Mouse (Mus musculus): ENCODE measurements at regions not wholly inside any gene's neighbourhood (a gene's known extent, or its start where the extent isn't known, plus 50 kb on each side); places are given as distances from the start of the nearest gene placed in this dataset.

GRCm38 (mm10) chr9:67632521-67633025, 73.1 kb upstream of the Tln2 start:
- H3K4me2 ChIP-seq: peak overlapping the region; percentile 65
- no peaks in the 10 kb centered on the region for H3K9me3 ChIP-seq (replicated peaks)
- H3K36me3 ChIP-seq (replicated peaks): no peaks in the 10 kb centered on the region
- 1% methylated on average over 40 of the region's 40 CpGs for WGBS (ENCODE audit: insufficient replicate concordance)
- H3K9ac ChIP-seq: no peak overlapping the region
- H3K27ac ChIP-seq (replicated peaks): no peak overlapping the region
- peak; percentile 27; the same call in 1 of the 2 replicates for ATAC-seq (ENCODE audit: insufficient read depth)
- peak overlapping the region; percentile 63 for H3K4me3 ChIP-seq (replicated peaks)
- 0 out of 2 replicates have a peak, but pooled peaks cover 13% of the 10 kb centered on the region for H3K4me1 ChIP-seq (replicated peaks)
- peaks cover 55% of the 10 kb centered on the region for H3K27me3 ChIP-seq

DNA sequence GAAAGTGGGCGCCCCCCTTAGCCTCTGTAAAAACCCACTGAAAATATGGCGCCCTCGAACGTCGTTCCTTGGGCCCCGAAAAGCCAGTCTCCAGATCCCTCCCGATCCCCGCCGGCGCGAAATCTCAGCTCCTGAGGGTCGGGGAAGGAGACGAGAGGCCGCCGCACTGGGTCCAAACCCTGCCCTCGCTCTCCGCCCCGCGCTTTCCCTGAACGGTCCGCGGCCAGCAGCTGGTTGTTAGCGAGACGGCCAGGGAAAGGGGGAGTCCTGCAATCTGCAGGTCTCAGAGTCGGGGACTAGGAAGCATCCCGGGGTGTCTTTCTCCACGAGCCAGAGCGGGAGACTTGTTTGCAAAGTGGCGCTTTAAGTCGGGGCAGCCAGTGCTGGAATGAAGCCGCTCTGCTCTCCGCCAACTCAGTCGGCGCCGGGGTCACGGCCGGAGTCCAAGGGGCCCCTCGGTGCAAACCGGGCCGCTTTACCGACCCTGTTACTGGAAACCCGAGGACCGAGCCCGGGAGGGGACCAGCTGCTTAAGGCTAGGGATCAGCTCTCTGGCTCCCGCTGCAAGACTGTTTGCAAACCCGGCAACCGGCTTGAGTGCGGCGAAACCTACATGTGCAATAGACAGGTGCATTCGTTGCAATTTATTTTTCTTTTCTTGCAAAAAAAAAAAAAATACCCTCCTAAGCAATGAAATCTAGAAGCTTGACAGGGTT, 73.7 kb upstream of the Tln2 start:
- H3K9ac ChIP-seq: no peak overlapping the region
- no peak overlapping the region for H3K27ac ChIP-seq (replicated peaks)
- no peak for ATAC-seq (ENCODE audit: insufficient read depth)
- no peaks in the 10 kb centered on the region for H3K36me3 ChIP-seq (replicated peaks)
- WGBS (ENCODE audit: insufficient replicate concordance): under 1% methylated on average over 49 of the region's 50 CpGs
- H3K4me2 ChIP-seq: peak overlapping the region; percentile 65
- H3K9me3 ChIP-seq (replicated peaks): no peaks in the 10 kb centered on the region
- 0 out of 2 replicates have a peak, but pooled peaks cover 13% of the 10 kb centered on the region for H3K4me1 ChIP-seq (replicated peaks)
- H3K4me3 ChIP-seq (replicated peaks): peak overlapping the region; percentile 63
- H3K27me3 ChIP-seq: peaks cover 55% of the 10 kb centered on the region

- under 1% methylated on average over 61 of the region's 61 CpGs for WGBS (ENCODE audit: insufficient replicate concordance)
- Histone ChIP-seq H3K4me1 (replicated peaks) (0 out of 2 replicates have a peak, but pooled peaks cover 13% of the 10 kb centered on the region), H3K36me3 (replicated peaks) (no peaks in the 10 kb centered on the region), H3K4me3 (replicated peaks) (peak overlapping the region; percentile 63), H3K9ac (peak overlapping the region; percentile 22; the same call in 1 of the 2 replicates), H3K27ac (replicated peaks) (no peak overlapping the region), H3K4me2 (peak overlapping the region; percentile 65), H3K9me3 (replicated peaks) (no peaks in the 10 kb centered on the region), H3K27me3 (peaks cover 55% of the 10 kb centered on the region)
- peak; percentile 37; the same call in 1 of the 2 replicates for ATAC-seq (ENCODE audit: insufficient read depth)
Observed at GRCm38 (mm10) chr9:67633761-67634441, 74.4 kb upstream of the Tln2 start.

DNA sequence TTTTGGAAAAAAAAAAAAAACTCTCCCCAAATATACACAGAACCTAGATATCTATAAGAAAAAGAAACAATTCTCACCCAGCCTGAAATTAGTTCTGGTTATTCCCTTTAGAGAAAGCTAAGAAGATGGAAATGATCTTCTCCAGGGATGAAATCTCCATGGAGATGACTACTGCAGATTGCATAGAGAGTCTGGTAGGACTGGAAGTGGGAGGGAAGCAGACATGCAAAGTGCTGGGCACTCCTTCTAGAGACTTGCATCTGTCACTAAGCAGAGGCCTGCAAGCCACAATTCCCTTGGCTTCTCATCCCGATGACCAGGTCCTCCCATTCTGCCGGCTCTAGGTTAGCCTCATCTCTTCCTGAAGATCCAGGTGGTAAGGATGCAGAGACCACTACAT, 87.3 kb upstream of the Tln2 start:
- H3K4me3 ChIP-seq (replicated peaks): no peak overlapping the region
- H3K27ac ChIP-seq (replicated peaks): no peak overlapping the region
- H3K4me1 ChIP-seq (replicated peaks): no peaks in the 10 kb centered on the region
- H3K9me3 ChIP-seq (replicated peaks): no peaks in the 10 kb centered on the region
- H3K4me2 ChIP-seq: no peak overlapping the region
- H3K9ac ChIP-seq: no peak overlapping the region
- H3K27me3 ChIP-seq: no peaks in the 10 kb centered on the region
- H3K36me3 ChIP-seq (replicated peaks): no peaks in the 10 kb centered on the region
- ATAC-seq (ENCODE audit: insufficient read depth): no peak
- 72% methylated on average over 2 of the region's 2 CpGs for WGBS (ENCODE audit: insufficient replicate concordance)

DNA sequence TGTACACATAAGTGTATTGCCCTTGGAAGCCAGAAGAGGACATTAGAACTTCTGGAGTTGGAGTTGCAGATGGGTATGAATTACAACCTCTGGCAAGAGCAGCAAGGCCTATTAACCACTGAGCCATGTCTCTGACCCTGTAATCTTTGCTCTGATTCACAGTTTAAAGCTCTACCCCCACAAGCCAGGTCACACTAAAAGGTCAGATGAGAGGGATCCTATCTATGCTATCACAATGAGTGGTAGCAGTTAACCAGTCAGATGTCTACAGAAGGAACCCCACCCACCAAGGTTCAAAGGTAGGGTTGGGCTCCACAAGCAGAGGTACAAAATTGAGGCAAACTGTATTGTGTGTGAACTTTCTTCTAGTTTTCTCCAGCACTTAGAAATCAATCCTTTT, 94.5 kb upstream of the C2cd4b start:
- H3K36me3 ChIP-seq (replicated peaks): no peaks in the 10 kb centered on the region
- H3K27me3 ChIP-seq: no peaks in the 10 kb centered on the region
- no peak overlapping the region for H3K4me3 ChIP-seq (replicated peaks)
- ATAC-seq (ENCODE audit: insufficient read depth): no peak
- no peak overlapping the region for H3K4me2 ChIP-seq
- H3K9ac ChIP-seq: no peak overlapping the region
- no peak overlapping the region for H3K27ac ChIP-seq (replicated peaks)
- no peaks in the 10 kb centered on the region for H3K4me1 ChIP-seq (replicated peaks)
- H3K9me3 ChIP-seq (replicated peaks): no peaks in the 10 kb centered on the region

DNA sequence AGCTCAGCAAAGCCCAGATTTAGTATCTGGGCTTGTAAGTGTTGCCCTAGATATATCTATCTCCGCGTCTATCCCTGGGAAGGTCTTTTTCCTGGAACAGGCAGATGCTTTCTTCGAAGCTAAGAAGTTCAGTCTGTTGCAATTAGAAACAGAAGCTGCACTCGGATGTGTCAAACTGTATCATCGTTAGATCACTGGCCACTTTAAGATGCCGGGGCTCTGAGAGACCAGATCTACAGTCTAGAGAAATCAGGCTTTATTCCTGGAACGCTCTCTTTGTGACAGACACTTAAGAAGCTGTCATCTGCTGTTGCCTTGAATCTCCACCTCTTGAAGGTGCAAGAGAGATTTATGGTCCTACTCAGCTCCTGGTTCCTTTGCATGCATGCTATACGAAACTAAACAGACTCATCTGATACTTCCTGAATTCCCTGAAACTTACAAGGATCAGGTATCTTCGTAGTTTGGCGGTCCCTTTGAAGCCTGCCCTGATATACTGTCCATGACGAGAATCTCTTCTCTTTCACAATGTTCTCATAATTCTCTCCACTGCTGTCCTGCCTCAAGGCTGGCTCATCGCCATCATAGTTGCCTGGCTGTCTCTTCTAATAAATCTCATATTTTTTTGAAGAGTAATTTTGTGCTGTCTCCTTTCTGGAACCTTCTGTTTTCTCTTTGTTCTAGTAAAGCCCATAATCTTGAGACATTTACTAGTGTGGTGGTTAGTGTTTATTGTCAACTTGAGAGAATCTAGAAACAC, 88.8 kb upstream of the C2cd4b start:
- no peaks in the 10 kb centered on the region for H3K27me3 ChIP-seq
- ATAC-seq (ENCODE audit: insufficient read depth): no peak
- H3K9me3 ChIP-seq (replicated peaks): no peaks in the 10 kb centered on the region
- H3K4me1 ChIP-seq (replicated peaks): no peaks in the 10 kb centered on the region
- no peak overlapping the region for H3K4me2 ChIP-seq
- H3K27ac ChIP-seq (replicated peaks): no peak overlapping the region
- no peaks in the 10 kb centered on the region for H3K36me3 ChIP-seq (replicated peaks)
- WGBS (ENCODE audit: insufficient replicate concordance): 64% methylated on average over 12 of the region's 12 CpGs
- H3K9ac ChIP-seq: no peak overlapping the region
- no peak overlapping the region for H3K4me3 ChIP-seq (replicated peaks)

DNA sequence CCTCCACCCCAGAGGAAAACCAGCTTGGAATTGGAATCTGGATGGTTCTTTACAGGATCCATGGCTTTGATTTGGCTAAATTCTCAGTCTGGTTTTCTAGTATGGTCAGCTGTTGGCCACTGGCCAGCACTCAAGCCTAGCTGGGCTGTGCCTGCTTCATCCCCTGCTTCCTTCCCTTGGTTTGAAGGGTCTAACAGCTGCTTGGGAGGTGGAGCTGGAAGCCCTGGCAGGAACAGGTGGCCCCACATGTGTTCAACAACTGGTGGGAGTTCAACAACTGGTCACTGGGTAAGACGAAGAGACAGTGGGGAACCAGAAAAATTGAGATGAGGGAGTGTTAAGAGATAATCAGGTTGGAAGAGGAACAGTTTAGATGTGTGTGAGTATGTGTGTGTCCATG, 82.3 kb upstream of the C2cd4b start:
- Histone ChIP-seq H3K9me3 (replicated peaks) (no peaks in the 10 kb centered on the region), H3K4me1 (replicated peaks) (no peaks in the 10 kb centered on the region), H3K27ac (replicated peaks) (no peak overlapping the region), H3K4me2 (no peak overlapping the region), H3K9ac (no peak overlapping the region), H3K4me3 (replicated peaks) (no peak overlapping the region), H3K36me3 (replicated peaks) (no peaks in the 10 kb centered on the region), H3K27me3 (no peaks in the 10 kb centered on the region)
- no peak for ATAC-seq (ENCODE audit: insufficient read depth)
- 36% methylated on average over 1 of the region's 1 CpGs for WGBS (ENCODE audit: insufficient replicate concordance)

DNA sequence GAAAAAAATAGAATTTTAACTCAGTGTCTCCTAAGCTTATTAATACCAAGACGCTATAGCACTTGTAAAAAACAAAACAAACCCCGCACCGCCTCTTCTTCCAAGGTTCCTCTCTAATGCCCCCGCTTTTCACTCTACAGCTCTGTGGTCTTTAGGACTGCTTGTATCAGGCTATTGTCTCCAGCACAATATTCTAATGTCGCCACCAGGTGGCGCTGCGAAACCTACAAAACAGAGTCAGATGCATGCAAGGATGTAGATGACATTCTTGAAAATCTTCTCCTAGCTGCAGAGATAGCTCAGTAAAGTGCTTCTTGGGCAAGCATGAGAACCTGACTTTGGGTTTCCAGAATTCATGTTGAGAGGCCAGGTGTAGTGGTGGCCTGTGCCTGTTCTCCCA, 75.9 kb upstream of the C2cd4b start:
- H3K9me3 ChIP-seq (replicated peaks): no peaks in the 10 kb centered on the region
- no peak overlapping the region for H3K9ac ChIP-seq
- no peak overlapping the region for H3K4me3 ChIP-seq (replicated peaks)
- no peak for ATAC-seq (ENCODE audit: insufficient read depth)
- WGBS (ENCODE audit: insufficient replicate concordance): 11% methylated on average over 7 of the region's 7 CpGs
- H3K27me3 ChIP-seq: no peaks in the 10 kb centered on the region
- no peak overlapping the region for H3K4me2 ChIP-seq
- no peaks in the 10 kb centered on the region for H3K4me1 ChIP-seq (replicated peaks)
- no peaks in the 10 kb centered on the region for H3K36me3 ChIP-seq (replicated peaks)
- no peak overlapping the region for H3K27ac ChIP-seq (replicated peaks)

DNA sequence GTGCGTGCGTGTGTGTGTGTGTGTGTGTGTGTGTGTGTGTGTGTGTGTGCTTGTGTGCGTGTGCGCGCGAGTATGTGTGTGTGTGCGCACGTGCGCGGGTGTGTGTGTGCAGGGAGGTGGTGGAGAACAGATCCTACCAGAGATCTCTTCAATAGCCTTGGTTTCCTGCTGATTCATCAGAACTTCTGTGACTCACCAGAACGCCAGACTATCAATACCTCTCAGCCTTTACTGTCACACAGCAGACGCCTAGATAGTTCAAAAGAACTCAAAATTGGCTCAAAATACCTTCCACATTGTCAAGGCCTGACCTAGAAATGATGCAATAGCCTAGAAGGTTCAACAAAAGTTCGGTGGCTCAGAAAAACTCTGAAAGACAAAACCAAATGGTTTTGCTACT, 66.8 kb upstream of the C2cd4b start:
- ATAC-seq (ENCODE audit: insufficient read depth): no peak
- no peaks in the 10 kb centered on the region for H3K36me3 ChIP-seq (replicated peaks)
- 63% methylated on average over 13 of the region's 13 CpGs for WGBS (ENCODE audit: insufficient replicate concordance)
- H3K9me3 ChIP-seq (replicated peaks): no peaks in the 10 kb centered on the region
- H3K4me2 ChIP-seq: no peak overlapping the region
- no peak overlapping the region for H3K27ac ChIP-seq (replicated peaks)
- no peaks in the 10 kb centered on the region; the same call in 1 of the 2 replicates for H3K4me1 ChIP-seq (replicated peaks)
- no peaks in the 10 kb centered on the region for H3K27me3 ChIP-seq
- no peak overlapping the region for H3K9ac ChIP-seq
- no peak overlapping the region for H3K4me3 ChIP-seq (replicated peaks)

GRCm38 (mm10) chr9:67693716-67694115, 65.5 kb upstream of the C2cd4b start:
- Histone ChIP-seq H3K4me2 (no peak overlapping the region), H3K4me3 (replicated peaks) (no peak overlapping the region)
- ATAC-seq (ENCODE audit: insufficient read depth): no peak

GRCm38 (mm10) chr9:67698796-67699195, 60.4 kb upstream of the C2cd4b start:
- H3K4me1 ChIP-seq (replicated peaks): no peaks in the 10 kb centered on the region; the same call in 1 of the 2 replicates
- no peak overlapping the region for H3K4me3 ChIP-seq (replicated peaks)
- H3K4me2 ChIP-seq: no peak overlapping the region
- no peak for ATAC-seq (ENCODE audit: insufficient read depth)
- H3K27ac ChIP-seq (replicated peaks): no peak overlapping the region
- H3K9ac ChIP-seq: no peak overlapping the region
- peaks cover 17% of the 10 kb centered on the region for H3K27me3 ChIP-seq
- H3K36me3 ChIP-seq (replicated peaks): no peaks in the 10 kb centered on the region
- H3K9me3 ChIP-seq (replicated peaks): no peaks in the 10 kb centered on the region
- 65% methylated on average over 2 of the region's 2 CpGs for WGBS (ENCODE audit: insufficient replicate concordance)

More at GRCm38 (mm10) chr9:67693716-67694115, 65.5 kb upstream of the C2cd4b start:
- WGBS (ENCODE audit: insufficient replicate concordance): 20% methylated on average over 7 of the region's 7 CpGs
- no peaks in the 10 kb centered on the region for H3K36me3 ChIP-seq (replicated peaks)
- H3K4me1 ChIP-seq (replicated peaks): no peaks in the 10 kb centered on the region; the same call in 1 of the 2 replicates
- no peaks in the 10 kb centered on the region for H3K27me3 ChIP-seq
- no peaks in the 10 kb centered on the region for H3K9me3 ChIP-seq (replicated peaks)
- H3K27ac ChIP-seq (replicated peaks): no peak overlapping the region
- no peak overlapping the region for H3K9ac ChIP-seq

All from liver, embryonic 15.5 days (tissue).